Mouse (Mus musculus): ENCODE data around the gene Timm8a1. TPM values are rescaled to one million over a fixed set of nuclear protein-coding genes. Genes with fewer than 3 reads are reported as not detected.
"Not testable (repeated sequence)": the region's sequence is repeated elsewhere in the genome, so short reads cannot be mapped to it uniquely, and the experiment has no call there.

Timm8a1 gene
- total RNA-seq (2022) = 10 to 100 TPM; 21.2 to 35.3 (median 30.4) TPM

- peak; percentile 26 for DNase-seq
Measured at GRCm38 (mm10) chrX:134541145-134541954, at the start of gene Timm8a1. Gene Timm8a1, minus strand, starts transcription at chrX:134541865.

DNA sequence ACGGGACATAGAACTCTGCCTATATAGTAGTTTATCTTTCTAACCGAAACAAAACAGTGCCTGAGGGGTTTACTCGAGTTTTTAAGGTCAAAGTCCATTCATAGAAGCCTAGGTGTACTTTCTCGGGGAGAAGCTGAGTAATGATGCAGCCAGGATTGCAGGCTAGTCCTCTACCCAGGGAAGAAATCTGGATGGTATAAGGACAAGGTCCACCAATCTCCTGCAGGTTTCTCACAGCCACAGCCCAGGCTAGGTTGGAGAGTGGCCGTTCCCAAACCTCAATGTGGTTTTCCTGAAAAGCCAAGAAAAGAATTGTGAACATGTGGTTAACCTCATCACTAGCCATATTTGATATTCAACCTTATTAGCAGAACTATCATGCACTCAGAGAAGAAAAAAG is 48.2 kb upstream of the Timm8a1 start:
- DNase-seq = no peak

- no peak for DNase-seq
Measured at GRCm38 (mm10) chrX:134588997-134589396, 47.3 kb upstream of the Timm8a1 start.

DNA sequence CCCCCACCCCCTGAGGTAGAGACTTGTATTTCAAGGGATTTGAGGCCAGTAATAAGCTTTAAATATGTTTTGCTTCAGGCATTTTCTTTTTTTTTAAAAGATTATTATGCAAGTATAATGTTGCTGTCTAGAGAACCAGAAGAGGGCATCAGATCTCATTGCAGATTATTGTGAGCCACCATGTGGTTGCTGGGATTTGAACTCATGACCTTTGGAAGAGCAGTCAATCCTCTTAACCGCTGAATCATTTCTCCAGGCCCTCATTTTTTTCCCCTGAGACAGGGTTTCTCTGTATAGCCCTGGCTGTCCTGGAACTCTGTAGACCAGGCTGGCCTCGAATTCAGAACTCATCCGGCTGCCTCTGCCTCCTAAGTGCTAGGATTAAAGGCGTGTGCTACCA is 46.6 kb upstream of the Timm8a1 start:
- no peak for DNase-seq

- no peak for DNase-seq
Measured at GRCm38 (mm10) chrX:134586447-134586846, 44.8 kb upstream of the Timm8a1 start.

DNA sequence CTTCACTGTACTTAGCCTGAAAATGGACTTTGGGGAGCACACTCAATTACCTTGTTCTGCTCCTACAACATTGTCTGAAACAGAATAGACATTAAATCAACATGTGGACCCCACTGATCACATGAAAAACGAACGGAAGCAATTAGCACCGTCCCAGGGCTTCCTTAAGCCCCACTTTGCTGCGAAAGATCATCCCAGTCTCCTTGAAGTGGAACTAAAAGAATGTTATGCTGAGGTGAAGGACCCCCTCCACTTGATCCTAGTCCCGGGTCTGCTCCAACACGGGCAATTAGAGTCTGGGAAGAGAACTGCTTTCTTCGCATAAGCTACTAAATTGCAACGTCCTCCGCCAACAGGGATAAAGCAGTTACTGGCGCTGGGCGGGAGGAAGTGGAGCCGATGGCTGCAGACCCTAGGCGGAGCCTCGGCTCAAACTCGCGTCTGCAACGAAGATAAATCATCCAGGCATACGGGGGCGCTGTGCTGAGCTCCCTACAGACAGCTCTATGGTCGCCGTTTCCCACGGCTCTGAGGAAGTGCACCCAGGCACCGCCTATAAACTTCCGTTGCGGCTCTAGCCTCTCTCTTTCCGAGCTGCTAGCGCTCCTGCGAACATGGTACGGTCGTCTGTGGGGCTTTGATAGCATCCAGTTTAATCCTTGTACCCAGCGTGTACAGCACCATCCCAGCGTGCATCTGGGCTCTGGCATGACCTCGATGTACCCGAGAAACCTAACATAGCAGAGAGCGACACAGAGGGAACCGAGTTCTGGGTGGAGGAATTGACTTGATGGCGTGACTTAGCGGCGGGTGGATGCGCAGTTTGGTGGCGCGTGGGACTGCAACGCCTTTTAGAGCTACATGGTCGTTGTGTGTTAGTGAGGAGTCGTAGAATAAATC is 43.7 kb upstream of the Timm8a1 start, which contains the start of gene Rpl36a:
Gene Rpl36a (plus strand): TSS at position 552 of the 900 bp plus-strand sequence.
- peak; percentile 84 for DNase-seq

DNA sequence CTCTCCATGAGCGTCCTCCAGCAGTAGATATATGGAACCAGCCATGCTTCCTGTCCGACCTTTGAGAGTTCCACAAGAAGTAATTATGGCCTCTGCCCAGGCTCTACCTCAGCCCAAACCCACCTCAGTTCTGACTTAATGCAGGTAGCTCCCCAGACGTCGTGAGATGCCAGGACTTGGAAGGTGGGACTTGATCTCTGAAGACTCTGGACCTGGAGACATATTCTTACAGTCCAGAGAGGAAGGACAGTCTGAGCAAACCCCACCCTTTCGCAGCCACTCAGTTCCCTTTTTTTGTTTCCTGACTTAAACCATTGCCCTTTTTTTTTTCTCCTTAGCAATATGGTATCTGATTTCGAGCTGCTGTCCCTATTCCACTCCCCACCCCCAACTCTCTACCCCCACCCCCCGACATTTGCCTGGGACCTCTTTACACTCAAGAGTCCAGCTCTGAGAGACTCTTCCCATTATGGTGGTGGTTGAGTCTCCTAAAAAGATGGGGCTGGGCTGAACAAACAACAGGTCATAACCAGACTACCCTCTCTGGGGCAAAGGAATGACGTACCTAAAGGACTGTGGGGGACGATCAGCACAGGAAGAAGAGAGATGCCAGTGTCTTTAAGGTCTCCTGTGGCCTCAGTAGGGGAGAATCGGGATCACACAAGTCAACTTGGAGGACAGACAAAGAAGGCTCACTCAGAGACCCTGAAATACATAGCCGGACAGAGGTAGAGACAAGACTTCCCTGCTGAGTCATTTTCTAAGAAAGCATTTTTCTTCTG is 41.4 kb upstream of the Timm8a1 start, which contains the start of gene Btk:
Gene Btk (minus strand): TSS at position 683 of the 782 bp plus-strand sequence.
- DNase-seq = no peak

DNA sequence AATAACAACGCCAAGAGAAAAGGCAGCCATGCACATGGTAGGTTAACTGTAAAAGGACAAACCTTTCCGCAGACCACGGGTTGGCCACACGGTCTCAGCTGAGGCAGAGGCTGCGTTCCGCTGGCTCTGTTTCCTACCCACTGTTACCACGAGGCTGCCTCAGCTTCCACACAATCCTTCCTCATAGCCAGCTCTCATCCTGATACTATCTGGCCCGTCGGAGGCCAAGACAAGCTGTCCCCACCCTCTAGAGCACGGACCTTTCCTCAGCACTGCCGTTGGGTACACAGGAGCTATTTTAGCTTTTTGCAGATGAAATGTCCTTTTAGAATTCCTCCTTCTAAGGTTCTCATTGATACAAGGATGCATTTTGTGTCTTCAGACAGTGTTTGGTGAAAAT is 40.6 kb upstream of the Timm8a1 start:
- no peak for DNase-seq

DNA sequence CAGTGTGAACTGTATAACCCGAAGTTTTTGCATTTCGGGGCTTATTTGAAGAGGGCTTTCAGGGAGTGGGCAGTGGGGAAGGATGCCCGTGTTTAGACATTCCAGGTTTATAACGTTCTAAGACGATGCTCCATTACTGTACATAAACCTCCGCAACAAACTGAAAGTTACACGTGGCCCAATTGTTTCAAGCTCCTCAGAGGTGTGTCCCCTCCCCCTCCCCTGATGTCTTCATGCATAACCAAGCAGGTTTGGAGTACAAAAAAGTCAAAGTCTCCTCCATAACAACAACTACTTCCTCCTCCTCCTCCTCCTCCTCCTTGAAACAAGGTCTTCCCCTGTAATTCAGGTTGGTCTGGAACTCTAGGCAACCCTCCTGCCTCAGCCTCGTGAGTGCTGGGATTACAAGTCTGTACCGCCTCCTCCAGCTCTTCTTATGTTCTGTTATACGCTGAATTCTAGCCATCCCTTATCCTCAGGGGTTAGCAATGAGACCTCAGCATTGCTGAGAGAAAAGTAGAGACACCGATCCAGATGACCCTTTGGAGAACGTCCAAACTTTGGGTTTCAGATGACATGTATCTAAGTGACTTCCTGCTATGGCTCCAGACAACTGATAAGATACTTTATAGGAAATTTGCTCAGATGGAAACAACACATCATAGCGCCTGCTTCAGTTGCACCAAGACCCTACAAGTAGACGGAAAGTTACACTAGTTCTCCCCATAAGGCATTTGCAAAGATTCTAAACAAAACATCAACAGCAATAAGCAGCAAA is 39.1 kb upstream of the Timm8a1 start:
- DNase-seq = no peak

- no peak for DNase-seq
Measured at GRCm38 (mm10) chrX:134577896-134578295, 36.2 kb upstream of the Timm8a1 start.

GRCm38 (mm10) chrX:134566536-134567222 is 25.0 kb upstream of the Timm8a1 start:
- DNase-seq = no peak

- no peak for DNase-seq
Measured at GRCm38 (mm10) chrX:134564326-134564725, 22.7 kb upstream of the Timm8a1 start.

DNA sequence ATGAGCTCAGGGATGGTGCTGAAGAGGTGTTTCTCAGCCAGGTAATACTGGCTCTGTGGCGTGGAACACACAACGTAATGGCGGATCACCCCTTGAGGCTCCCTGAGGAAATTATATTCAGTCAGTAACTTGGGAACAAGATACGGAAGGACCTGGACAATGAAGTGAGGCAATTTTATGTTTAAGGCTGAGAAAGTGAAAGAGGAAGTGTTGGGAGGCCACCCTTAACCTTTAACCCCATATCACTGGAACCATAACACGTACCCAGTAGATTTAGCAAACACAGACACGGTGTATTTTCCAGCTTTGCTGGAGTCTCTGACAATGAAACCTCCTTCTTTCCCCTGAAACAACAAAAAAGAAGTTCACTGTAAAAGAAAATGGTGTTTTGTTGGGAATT is 12.8 kb upstream of the Timm8a1 start:
- DNase-seq = no peak

- DNase-seq = no peak
Measured at GRCm38 (mm10) chrX:134553326-134553725, 11.7 kb upstream of the Timm8a1 start.

GRCm38 (mm10) chrX:134550903-134551302 is 9.2 kb upstream of the Timm8a1 start:
- DNase-seq = no peak

- no peak for DNase-seq
Measured at GRCm38 (mm10) chrX:134547330-134547729, 5.7 kb upstream of the Timm8a1 start.

DNA sequence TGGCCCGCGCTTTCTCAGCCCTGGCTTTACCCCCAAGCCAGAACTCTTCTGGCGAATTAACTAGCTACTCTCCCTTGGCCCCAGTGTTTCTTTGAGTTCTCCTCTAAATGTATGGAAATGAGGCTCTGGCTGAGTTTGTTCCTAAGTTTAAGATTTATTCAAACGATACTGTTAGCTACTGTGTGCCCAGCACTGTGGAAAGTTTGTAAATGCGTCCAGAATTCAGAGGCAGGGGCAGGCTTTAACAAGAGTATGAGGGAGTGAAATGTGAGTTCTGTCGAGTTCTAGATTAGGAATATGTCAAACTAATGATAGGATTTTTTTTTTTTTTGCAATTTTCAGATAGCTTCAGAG is 267 bp upstream of the Timm8a1 start:
- DNase-seq = no peak

- DNase-seq = peak; percentile 7
Measured at GRCm38 (mm10) chrX:134540414-134541135, 1.1 kb downstream of the Timm8a1 start.

DNA sequence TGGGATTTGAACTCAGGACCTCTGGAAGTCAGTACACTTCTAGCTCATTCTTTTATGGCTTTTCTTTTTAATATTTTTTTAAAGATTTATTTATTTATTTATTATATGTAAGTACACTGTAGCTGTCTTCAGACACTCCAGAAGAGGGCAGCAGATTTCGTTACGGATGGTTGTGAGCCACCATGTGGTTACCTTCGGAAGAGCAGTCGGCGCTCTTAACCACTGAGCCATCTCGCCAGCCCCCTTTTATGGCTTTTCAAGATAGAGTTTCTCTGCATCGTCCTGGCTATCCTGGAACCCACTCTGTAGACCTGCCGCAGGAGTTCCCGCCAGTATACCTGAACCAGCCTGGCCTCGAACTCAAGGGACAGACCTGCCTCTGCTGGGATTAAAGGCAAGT is 1.9 kb downstream of the Timm8a1 start:
- not testable (repeated sequence) for DNase-seq

DNA sequence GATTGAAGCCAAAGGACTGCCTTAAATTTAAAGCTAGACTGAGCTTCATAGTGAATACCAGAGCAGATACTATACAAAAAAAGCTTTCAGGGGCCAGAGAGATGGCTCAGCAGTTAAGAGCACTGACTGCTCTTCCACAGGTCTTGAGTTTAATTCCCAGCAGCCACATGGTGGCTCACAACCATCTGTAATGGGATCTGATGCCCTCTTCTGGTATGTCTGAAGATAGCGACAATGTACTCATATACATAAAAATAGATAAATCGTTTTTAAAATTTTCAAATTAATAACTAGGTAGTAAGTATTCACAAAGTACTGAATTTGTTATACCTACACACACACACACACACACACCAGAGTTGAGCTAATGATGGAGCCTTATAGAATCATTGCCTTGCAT is 8.3 kb downstream of the Timm8a1 start:
- no peak for DNase-seq
